Mouse (Mus musculus) lung, embryonic 16.5 days (tissue): ENCODE data around the gene Arfrp1. TPM values are rescaled to one million over a fixed set of nuclear protein-coding genes. Genes with fewer than 3 reads are reported as not detected.

Experiments
- ATAC-seq: fragments of 200-750 bp; cut with Nextera tagmentation; 2 replicates; pipeline ENCODE4 v1.8.0; 2017; ENCODE audit warnings: low read depth, mild to moderate bottlenecking, moderate library complexity
- H3K27ac ChIP-seq: fragments of 300-500 bp; sonication (generic); 2 replicates; pipeline ENCODE4 v1.5.1; 2014; ENCODE audit warnings: mild to moderate bottlenecking, control low read depth, low read length
- H3K27me3 ChIP-seq: fragments of 300-500 bp; sonication (generic); 2 replicates; pipeline ENCODE4 v1.6.1; 2014; ENCODE audit warnings: low read depth, low read length, mixed read lengths; ENCODE audit not compliant: control insufficient read depth, insufficient read depth
- H3K36me3 ChIP-seq: fragments of 300-500 bp; sonication (generic); 2 replicates; pipeline ENCODE4 v1.6.1; 2014; ENCODE audit warnings: low read length; ENCODE audit not compliant: control insufficient read depth, insufficient read depth
- H3K4me1 ChIP-seq: fragments of 300-500 bp; sonication (generic); replicated peaks from 2 replicates; pipeline ENCODE4 v1.6.1; 2014; ENCODE audit warnings: low read length, mixed read lengths; ENCODE audit not compliant: control insufficient read depth, insufficient read depth
- H3K4me2 ChIP-seq: fragments of 300-500 bp; sonication (generic); 2 replicates; pipeline ENCODE4 v1.6.1; 2014; ENCODE audit warnings: low read depth, low read length, control low read depth
- H3K4me3 ChIP-seq: fragments of 300-500 bp; sonication (generic); 2 replicates; pipeline ENCODE4 v1.5.1; 2014; ENCODE audit warnings: mild to moderate bottlenecking, low read length, control low read depth
- H3K9ac ChIP-seq: fragments of 300-500 bp; sonication (generic); 2 replicates; pipeline ENCODE4 v1.6.1; 2014; ENCODE audit warnings: low read length, control low read depth
- H3K9me3 ChIP-seq: fragments of 300-500 bp; sonication (generic); 2 replicates; pipeline ENCODE4 v1.6.1; 2016; ENCODE audit warnings: low read length; ENCODE audit not compliant: control insufficient read depth
- WGBS: fragments of 180-500 bp; shearing (Covaris S2); extraction: QIAGEN DNeasy Blood & Tissue Kit; methylation state at CpG from one replicate; pipeline ENCODE4 v1.1.7; 2014; 5-methylcytosine and 5-hydroxymethylcytosine counted together
- polyA plus RNA-seq: library from polyadenylated mRNA; unstranded; fragments of >200 nt; fragmentation: Nextera tagmentation; extraction: Ambion mirVana; gene quantifications from 2 replicates; pipeline ENCODE4 v1.2.1, GENCODE M21; 2015

Arfrp1 gene
- polyA plus RNA-seq, 1 experiment from 2014 or later = 60.8 TPM

DNA sequence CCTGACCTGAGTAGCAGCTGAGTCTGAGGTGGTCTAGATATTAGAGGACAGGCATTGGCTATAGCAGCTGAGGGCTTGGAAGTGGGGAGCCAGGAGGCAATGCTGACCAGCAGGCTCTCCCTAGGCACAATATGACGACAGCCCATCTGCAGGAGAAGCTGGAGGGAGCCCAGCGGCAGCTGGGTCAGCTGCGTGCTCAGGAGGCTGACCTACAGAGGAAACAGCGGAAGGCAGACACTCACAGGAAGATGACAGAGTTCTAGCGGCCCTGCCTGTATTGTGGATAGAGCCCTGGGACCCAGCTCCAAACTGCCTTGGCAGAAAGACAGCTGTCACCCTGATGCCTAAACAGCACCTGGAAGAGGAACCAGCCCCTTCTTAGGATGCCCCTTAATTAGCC, 15.0 kb upstream of the Arfrp1 start:
- peaks cover 26% of the 10 kb centered on the region for H3K36me3 ChIP-seq
- no peak overlapping the region for H3K9ac ChIP-seq

GRCm38 (mm10) chr2:181379778-181380177, 14.6 kb upstream of the Arfrp1 start, which contains the start of gene Lime1:
TSS of gene Lime1 (plus strand) at chr2:181380078.
- H3K27ac ChIP-seq = no peak within 1 kb of the TSS
- no peak within 1 kb of the TSS for H3K4me2 ChIP-seq
- ATAC-seq = no peak
- peaks cover 26% of the 10 kb centered on the region for H3K36me3 ChIP-seq
- no peak within 1 kb of the TSS for H3K4me3 ChIP-seq
- H3K27me3 ChIP-seq = no peaks in the 10 kb centered on the region
- H3K9ac ChIP-seq = no peak within 1 kb of the TSS
- peaks cover 9% of the 10 kb centered on the region for H3K4me1 ChIP-seq
- WGBS = 91% methylated on average over 12 of the region's 12 CpGs
- no peaks in the 10 kb centered on the region for H3K9me3 ChIP-seq

More for the DNA sequence above, 15.0 kb upstream of the Arfrp1 start:
- Histone ChIP-seq H3K9me3 (no peaks in the 10 kb centered on the region), H3K27me3 (no peaks in the 10 kb centered on the region), H3K4me2 (no peak overlapping the region), H3K27ac (no peak overlapping the region), H3K4me3 (no peak overlapping the region), H3K4me1 (peaks cover 12% of the 10 kb centered on the region)
- no peak for ATAC-seq
- WGBS = 75% methylated on average over 5 of the region's 5 CpGs

DNA sequence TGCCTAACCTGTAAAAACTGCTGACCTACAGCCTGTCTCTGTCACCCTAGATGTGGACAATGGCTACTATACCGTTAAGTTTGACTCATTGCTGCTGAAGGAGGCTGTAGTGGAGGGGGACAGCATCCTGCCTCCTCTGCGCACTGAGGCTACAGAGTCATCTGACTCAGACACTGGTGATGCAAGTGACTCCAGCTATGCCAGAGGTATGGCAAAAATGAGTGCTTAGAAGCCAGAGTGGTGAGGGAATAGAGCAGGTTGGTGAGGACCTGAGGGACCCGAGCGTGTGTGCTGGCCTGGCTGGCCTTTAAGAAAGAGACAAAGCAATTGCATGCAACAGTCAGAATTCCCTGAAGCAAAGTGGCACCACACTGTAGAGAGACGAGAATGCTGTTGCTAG, 13.5 kb upstream of the Arfrp1 start:
- H3K4me2 ChIP-seq = no peak overlapping the region
- peaks cover 1% of the 10 kb centered on the region for H3K4me1 ChIP-seq
- H3K4me3 ChIP-seq = no peak overlapping the region
- no peaks in the 10 kb centered on the region for H3K9me3 ChIP-seq
- no peak overlapping the region for H3K27ac ChIP-seq
- WGBS = 90% methylated on average over 5 of the region's 5 CpGs
- H3K36me3 ChIP-seq = peaks cover 26% of the 10 kb centered on the region
- no peak for ATAC-seq
- H3K9ac ChIP-seq = no peak overlapping the region
- H3K27me3 ChIP-seq = no peaks in the 10 kb centered on the region

DNA sequence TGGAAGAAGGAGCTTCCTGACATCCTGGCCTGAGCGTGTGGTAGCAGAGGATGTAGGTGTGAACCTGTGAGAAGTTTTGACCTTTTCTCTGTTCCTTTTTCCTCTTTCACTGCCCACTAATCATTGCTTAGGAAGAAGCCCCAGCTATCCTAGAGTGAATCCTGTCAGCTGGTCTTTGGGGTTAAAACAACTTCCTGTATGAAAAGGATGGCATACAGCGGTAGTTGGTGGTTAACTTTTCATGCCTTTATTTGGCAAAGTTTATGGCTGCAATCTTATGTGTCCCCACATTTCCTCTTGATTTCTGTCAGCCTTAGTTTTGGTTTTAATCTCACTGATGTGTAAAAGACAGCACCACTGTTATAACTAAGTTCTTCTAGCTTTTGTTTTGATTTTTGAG, 12.0 kb upstream of the Arfrp1 start:
- H3K27ac ChIP-seq = no peak overlapping the region
- no peak overlapping the region for H3K4me3 ChIP-seq
- no peaks in the 10 kb centered on the region for H3K4me1 ChIP-seq
- no peak overlapping the region for H3K4me2 ChIP-seq
- no peaks in the 10 kb centered on the region for H3K9me3 ChIP-seq
- 69% methylated on average over 2 of the region's 2 CpGs for WGBS
- H3K27me3 ChIP-seq = no peaks in the 10 kb centered on the region
- no peak overlapping the region for H3K9ac ChIP-seq
- H3K36me3 ChIP-seq = peaks cover 23% of the 10 kb centered on the region
- no peak for ATAC-seq

GRCm38 (mm10) chr2:181375787-181376186, 10.6 kb upstream of the Arfrp1 start:
- Histone ChIP-seq H3K9ac (no peak overlapping the region), H3K4me1 (no peaks in the 10 kb centered on the region), H3K4me2 (no peak overlapping the region), H3K4me3 (no peak overlapping the region), H3K36me3 (peaks cover 20% of the 10 kb centered on the region), H3K27me3 (no peaks in the 10 kb centered on the region), H3K27ac (no peak overlapping the region), H3K9me3 (no peaks in the 10 kb centered on the region)
- no peak for ATAC-seq
- WGBS = 83% methylated on average over 2 of the region's 2 CpGs

GRCm38 (mm10) chr2:181370001-181370400, 4.8 kb upstream of the Arfrp1 start:
- H3K27me3 ChIP-seq = no peaks in the 10 kb centered on the region
- H3K4me3 ChIP-seq = no peak overlapping the region
- peaks cover 18% of the 10 kb centered on the region for H3K4me1 ChIP-seq
- H3K4me2 ChIP-seq = no peak overlapping the region
- no peak overlapping the region for H3K27ac ChIP-seq
- no peak overlapping the region for H3K9ac ChIP-seq
- H3K9me3 ChIP-seq = no peaks in the 10 kb centered on the region
- H3K36me3 ChIP-seq = peaks cover 12% of the 10 kb centered on the region
- 93% methylated on average over 5 of the region's 5 CpGs for WGBS
- ATAC-seq = no peak

DNA sequence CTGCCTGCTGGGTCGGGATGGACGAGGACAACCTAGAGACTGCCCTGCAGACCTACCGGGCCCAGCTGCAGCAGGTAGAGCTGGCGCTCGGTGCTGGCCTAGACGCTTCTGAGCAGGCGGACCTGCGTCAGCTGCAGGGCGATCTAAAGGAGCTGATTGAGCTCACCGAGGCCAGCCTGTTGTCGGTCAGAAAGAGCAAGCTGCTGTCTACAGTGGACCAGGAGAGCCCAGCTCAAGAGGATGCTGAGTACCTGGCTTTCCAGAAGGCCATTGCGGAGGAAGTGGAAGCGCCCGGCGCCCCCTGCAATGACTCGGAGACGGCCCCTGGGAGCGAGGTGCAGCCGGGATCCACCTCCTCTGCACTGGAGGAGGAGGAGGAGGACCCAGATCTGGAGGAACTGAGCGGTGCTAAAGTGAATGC, 461 bp upstream of the Arfrp1 start:
- Histone ChIP-seq H3K27me3 (no peaks in the 10 kb centered on the region), H3K27ac (peak overlapping the region; percentile 89), H3K36me3 (peaks cover 22% of the 10 kb centered on the region), H3K4me3 (peak overlapping the region; percentile 77), H3K4me2 (peak overlapping the region; percentile 97), H3K9me3 (no peaks in the 10 kb centered on the region), H3K4me1 (peaks cover 25% of the 10 kb centered on the region), H3K9ac (peak overlapping the region; percentile 96)
- peak; percentile 69 for ATAC-seq
- WGBS = 0% methylated on average over 20 of the region's 20 CpGs

DNA sequence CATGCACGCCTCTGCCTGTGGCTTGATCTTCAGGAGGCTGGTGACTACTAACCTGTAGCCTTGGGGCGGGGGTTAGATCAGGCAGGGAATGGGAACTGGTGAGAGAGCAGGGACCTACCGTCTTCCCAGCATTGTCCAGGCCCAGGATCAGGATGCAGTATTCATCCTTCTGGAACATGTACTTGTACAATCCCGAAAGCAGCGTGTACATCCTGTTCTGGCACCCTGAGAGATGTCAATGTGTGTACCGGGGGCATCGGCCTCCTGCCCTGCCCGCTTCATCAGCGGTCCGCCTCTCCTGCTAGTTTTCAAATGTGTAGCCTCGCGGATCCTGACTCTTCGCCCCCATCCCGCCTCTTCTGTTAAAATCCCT, 731 bp downstream of the Arfrp1 start:
- H3K9me3 ChIP-seq = no peaks in the 10 kb centered on the region
- H3K4me1 ChIP-seq = peaks cover 25% of the 10 kb centered on the region
- peak overlapping the region; percentile 89; the same call in 1 of the 2 replicates for H3K27ac ChIP-seq
- H3K9ac ChIP-seq = peak overlapping the region; percentile 96
- peak overlapping the region; percentile 77 for H3K4me3 ChIP-seq
- H3K27me3 ChIP-seq = no peaks in the 10 kb centered on the region
- H3K36me3 ChIP-seq = peaks cover 20% of the 10 kb centered on the region
- 6% methylated on average over 14 of the region's 14 CpGs for WGBS
- peak overlapping the region; percentile 97 for H3K4me2 ChIP-seq
- no peak for ATAC-seq

- no peak for ATAC-seq
- H3K36me3 ChIP-seq = peaks cover 22% of the 10 kb centered on the region
Observed at GRCm38 (mm10) chr2:181363946-181364345, 1.3 kb downstream of the Arfrp1 start.

GRCm38 (mm10) chr2:181356780-181357179, 8.4 kb downstream of the Arfrp1 start:
- ATAC-seq = no peak
- H3K9ac ChIP-seq = no peak overlapping the region
- no peaks in the 10 kb centered on the region for H3K27me3 ChIP-seq
- no peak overlapping the region for H3K4me2 ChIP-seq
- no peaks in the 10 kb centered on the region for H3K9me3 ChIP-seq
- H3K36me3 ChIP-seq = peaks cover 27% of the 10 kb centered on the region
- no peak overlapping the region for H3K4me3 ChIP-seq
- no peak overlapping the region for H3K27ac ChIP-seq
- WGBS = 74% methylated on average over 3 of the region's 3 CpGs
- H3K4me1 ChIP-seq = no peaks in the 10 kb centered on the region

More at GRCm38 (mm10) chr2:181363946-181364345, 1.3 kb downstream of the Arfrp1 start:
- peak overlapping the region; percentile 96 for H3K9ac ChIP-seq
- H3K27ac ChIP-seq = no peak overlapping the region
- peak overlapping the region; percentile 77 for H3K4me3 ChIP-seq
- no peaks in the 10 kb centered on the region for H3K9me3 ChIP-seq
- 76% methylated on average over 3 of the region's 3 CpGs for WGBS
- H3K27me3 ChIP-seq = no peaks in the 10 kb centered on the region
- peak overlapping the region; percentile 97 for H3K4me2 ChIP-seq
- H3K4me1 ChIP-seq = peaks cover 25% of the 10 kb centered on the region
